17 mouse cellular contexts compared by ENCODE assay signal in the genomic region with DNA sequence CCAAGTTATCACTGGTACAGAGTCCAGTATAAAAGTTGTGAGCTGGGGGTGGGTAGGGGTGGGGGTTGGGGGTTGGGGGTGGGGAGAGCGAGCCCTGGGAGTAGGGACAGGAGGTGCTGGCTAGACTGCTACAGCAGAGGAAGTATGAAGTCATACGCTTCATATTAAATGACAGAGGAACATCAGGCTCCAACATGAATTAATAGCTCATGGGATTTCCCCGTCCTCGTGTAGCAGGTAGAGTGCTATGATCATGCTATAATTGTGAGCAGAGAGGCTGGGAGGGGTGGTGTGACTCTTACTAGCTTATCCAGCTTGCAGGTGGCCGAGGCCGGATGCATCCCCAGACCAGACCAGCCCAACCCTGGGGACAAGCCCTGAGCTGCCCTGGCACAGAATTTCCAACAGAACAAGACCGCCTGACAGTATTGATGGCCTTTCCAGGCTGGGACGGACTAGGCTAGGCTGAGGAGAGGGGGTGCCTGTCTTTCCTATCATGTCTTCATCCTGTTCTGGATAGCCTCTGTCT. TPM values are rescaled to one million over a fixed set of nuclear protein-coding genes. Genes with fewer than 3 reads are reported as not detected.
"Had no signal": no experiment of that assay in that cellular context is flagged by ENCODE, and none has a peak within 500 bp of the region (broad histone marks: within the 10 kb centered on the region; RNA-seq: fewer than 3 reads in every experiment).

No protein-coding gene starts in this region.

- H3K36me3 ChIP-seq: limb, embryonic 13.5 days; midbrain, embryonic 12.5 days; neural tube, embryonic 13.5 days; stomach, embryonic 15.5 days had no signal

- H3K4me3 ChIP-seq: layer of hippocampus, adult 2 months; limb, embryonic 13.5 days; midbrain, embryonic 12.5 days; neural tube, embryonic 13.5 days; stomach, embryonic 15.5 days had no signal

- H3K27me3 ChIP-seq: limb, embryonic 13.5 days; midbrain, embryonic 12.5 days; neural tube, embryonic 13.5 days; stomach, embryonic 15.5 days had no signal

- ATAC-seq: midbrain, embryonic 16.5 days had no signal

- H3K9ac ChIP-seq: limb, embryonic 13.5 days; liver, embryonic 14.5 days; midbrain, embryonic 12.5 days; neural tube, embryonic 13.5 days; stomach, embryonic 15.5 days had no signal

- H3K4me2 ChIP-seq: limb, embryonic 13.5 days; midbrain, embryonic 12.5 days; neural tube, embryonic 13.5 days; stomach, embryonic 15.5 days had no signal

- DNase-seq: kidney, postnatal 25 days; left cerebral cortex, postnatal 4 days; lung, adult 18-20 months; lung, postnatal 14 days; retina, postnatal 1 day; right cerebral cortex, postnatal 4 days; spleen, adult 18-20 months; thymus, adult 2 months; thymus, postnatal 36 days had no signal

- H3K27ac ChIP-seq: layer of hippocampus, adult 2 months; limb, embryonic 13.5 days; liver, embryonic 14.5 days; midbrain, embryonic 12.5 days; neural tube, embryonic 13.5 days; stomach, embryonic 15.5 days had no signal

- H3K9me3 ChIP-seq: limb, embryonic 13.5 days; midbrain, embryonic 12.5 days; neural tube, embryonic 13.5 days; stomach, embryonic 15.5 days had no signal

- H3K4me1 ChIP-seq: limb, embryonic 13.5 days; stomach, embryonic 15.5 days had no signal

RNA-seq across cellular contexts. Expression of a gene that starts 52.3 kb away (rescaled TPM):
- total RNA-seq: megakaryocyte-erythroid progenitor cell, adult 5-6 weeks had no signal
- polyA plus RNA-seq: midbrain, embryonic 12.5 days; midbrain, embryonic 16.5 days; neural tube, embryonic 13.5 days had no signal
